Mouse (Mus musculus) liver, embryonic 14.5 days (tissue): ENCODE results near the gene Git1. TPM values are rescaled to one million over a fixed set of nuclear protein-coding genes. Genes with fewer than 3 reads are reported as not detected.
"Not testable (repeated sequence)": the region's sequence is repeated elsewhere in the genome, so short reads cannot be mapped to it uniquely, and the experiment has no call there.

Experiments
- ATAC-seq: fragments of 200-750 bp; cut with Nextera tagmentation; 2 replicates; pipeline ENCODE4 v1.8.0; 2017; ENCODE audit warnings: moderate number of reproducible peaks, mild to moderate bottlenecking, moderate library complexity; ENCODE audit not compliant: insufficient read depth
- DNase-seq, 3 experiments: peaks; one replicate each; pipeline ENCODE4 v3.0.0-alpha.2; 2012 to 2013; ENCODE audit warnings: low read depth in 3 of 3, low spot score in 3 of 3
- H3K27ac ChIP-seq: fragments of 300-500 bp; sonication (generic); 2 replicates; pipeline ENCODE4 v1.5.1; 2014; ENCODE audit warnings: moderate library complexity, mild to moderate bottlenecking, control low read depth, inconsistent platforms
- H3K27me3 ChIP-seq: fragments of 300-500 bp; sonication (generic); 2 replicates; pipeline ENCODE4 v1.6.1; 2014; ENCODE audit warnings: mild to moderate bottlenecking, low read length, moderate library complexity; ENCODE audit not compliant: control insufficient read depth, insufficient read depth
- H3K36me3 ChIP-seq: fragments of 300-500 bp; sonication (generic); replicated peaks from 2 replicates; pipeline ENCODE4 v1.6.1; 2014; ENCODE audit warnings: low read depth; ENCODE audit not compliant: control insufficient read depth, insufficient read depth
- H3K4me1 ChIP-seq, 2 experiments: fragments of 200-500 bp in 1 of 2; fragments of 300-500 bp in 1 of 2; sonication (generic) in 1 of 2; replicated peaks; 2 replicates each; pipeline ENCODE4 v1.6.1; 2012 to 2014; ENCODE audit warnings: antibody characterized with exemption in 1 of 2, inconsistent platforms in 1 of 2, low read length in 1 of 2; ENCODE audit not compliant: control insufficient read depth in 2 of 2, insufficient read depth in 2 of 2
- H3K4me2 ChIP-seq: fragments of 300-500 bp; sonication (generic); 2 replicates; pipeline ENCODE4 v1.6.1; 2014; ENCODE audit warnings: low read depth, mild to moderate bottlenecking, control low read depth, moderate library complexity
- H3K4me3 ChIP-seq, 2 experiments: fragments of 200-500 bp in 1 of 2; fragments of 300-500 bp in 1 of 2; sonication (generic) in 1 of 2; 2 replicates each; pipeline ENCODE4 v1.5.1; 2012 to 2014; ENCODE audit warnings: low read depth in 2 of 2, low read length in 2 of 2, mild to moderate bottlenecking in 2 of 2, control low read depth in 1 of 2, inconsistent platforms in 1 of 2, moderate library complexity in 1 of 2; ENCODE audit not compliant: insufficient read depth in 1 of 2
- H3K9ac ChIP-seq: fragments of 300-500 bp; sonication (generic); replicated peaks from 2 replicates; pipeline ENCODE4 v1.6.1; 2014; ENCODE audit warnings: mild to moderate bottlenecking, control low read depth, moderate library complexity
- H3K9me3 ChIP-seq: fragments of 300-500 bp; sonication (generic); 2 replicates; pipeline ENCODE4 v1.6.1; 2016; ENCODE audit warnings: low read length, mixed read lengths; ENCODE audit not compliant: control insufficient read depth
- CTCF ChIP-seq: IDR thresholded peaks from 2 replicates; pipeline ENCODE4 v1.5.1; 2016; ENCODE audit warnings: antibody characterized with exemption, low read depth, control low read depth
- EP300 ChIP-seq: IDR thresholded peaks from 2 replicates; pipeline ENCODE4 v1.6.1; 2016; ENCODE audit warnings: antibody characterized with exemption, low read depth
- WGBS: fragments of 180-500 bp; shearing (Covaris S2); extraction: QIAGEN DNeasy Blood & Tissue Kit; methylation state at CpG from one replicate; pipeline ENCODE4 v1.1.7; 2014; ENCODE audit not compliant: insufficient replicate concordance; 5-methylcytosine and 5-hydroxymethylcytosine counted together
- polyA plus RNA-seq, 2 experiments: library from polyadenylated mRNA; depleted of rRNA in 1 of 2; stranded (reverse) in 1 of 2; unstranded in 1 of 2; fragments of >200 nt; fragmentation: Nextera tagmentation in 1 of 2; extraction: Ambion mirVana in 1 of 2; gene quantifications; 2 replicates each; pipeline versions ENCODE4 v1.2.1 to v1.2.3; 2012 to 2014

Gene Git1
- polyA plus RNA-seq, 2 experiments = 2.2 to 6.3 TPM

DNA sequence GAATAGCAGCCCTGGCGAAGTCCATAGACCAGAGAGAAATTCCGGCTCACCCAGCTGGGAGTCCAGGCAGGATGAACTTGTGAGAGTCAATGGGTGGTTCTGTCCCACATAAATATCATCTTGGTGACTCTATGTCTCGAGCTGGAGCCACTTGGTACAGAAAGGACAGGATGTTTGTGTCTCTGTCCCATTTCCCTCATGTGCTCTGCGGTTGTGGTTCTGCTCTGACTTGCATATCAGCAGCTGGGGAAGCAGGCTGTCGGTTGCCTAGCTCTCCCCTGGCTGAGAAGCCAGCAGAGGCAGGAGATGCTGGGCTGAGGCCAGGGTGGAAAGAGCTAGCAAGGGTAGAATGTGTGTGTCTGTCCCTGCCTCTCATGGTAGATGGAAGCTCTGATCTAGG lies 25.7 kb downstream of the Git1 start, which contains the start of gene Gm10392:
Gene Gm10392, minus strand, starts transcription at position 156 of the 400 bp plus-strand sequence.
- no peak within 1 kb of the TSS for H3K4me3 ChIP-seq
- H3K4me1 ChIP-seq = peaks cover 9 to 12% of the 10 kb centered on the region in 2 experiments
- TF ChIP-seq EP300 (no peak), CTCF (no peak)
- DNase-seq (no peak), ATAC-seq (no peak)
- H3K4me2 ChIP-seq = no peak within 1 kb of the TSS
- no peaks in the 10 kb centered on the region for H3K36me3 ChIP-seq
- no peak within 1 kb of the TSS for H3K9ac ChIP-seq
- H3K9me3 ChIP-seq = no peaks in the 10 kb centered on the region
- no peak within 1 kb of the TSS for H3K27ac ChIP-seq
- peaks cover 37% of the 10 kb centered on the region for H3K27me3 ChIP-seq
- WGBS = 8% methylated on average over 5 of the region's 5 CpGs

DNA sequence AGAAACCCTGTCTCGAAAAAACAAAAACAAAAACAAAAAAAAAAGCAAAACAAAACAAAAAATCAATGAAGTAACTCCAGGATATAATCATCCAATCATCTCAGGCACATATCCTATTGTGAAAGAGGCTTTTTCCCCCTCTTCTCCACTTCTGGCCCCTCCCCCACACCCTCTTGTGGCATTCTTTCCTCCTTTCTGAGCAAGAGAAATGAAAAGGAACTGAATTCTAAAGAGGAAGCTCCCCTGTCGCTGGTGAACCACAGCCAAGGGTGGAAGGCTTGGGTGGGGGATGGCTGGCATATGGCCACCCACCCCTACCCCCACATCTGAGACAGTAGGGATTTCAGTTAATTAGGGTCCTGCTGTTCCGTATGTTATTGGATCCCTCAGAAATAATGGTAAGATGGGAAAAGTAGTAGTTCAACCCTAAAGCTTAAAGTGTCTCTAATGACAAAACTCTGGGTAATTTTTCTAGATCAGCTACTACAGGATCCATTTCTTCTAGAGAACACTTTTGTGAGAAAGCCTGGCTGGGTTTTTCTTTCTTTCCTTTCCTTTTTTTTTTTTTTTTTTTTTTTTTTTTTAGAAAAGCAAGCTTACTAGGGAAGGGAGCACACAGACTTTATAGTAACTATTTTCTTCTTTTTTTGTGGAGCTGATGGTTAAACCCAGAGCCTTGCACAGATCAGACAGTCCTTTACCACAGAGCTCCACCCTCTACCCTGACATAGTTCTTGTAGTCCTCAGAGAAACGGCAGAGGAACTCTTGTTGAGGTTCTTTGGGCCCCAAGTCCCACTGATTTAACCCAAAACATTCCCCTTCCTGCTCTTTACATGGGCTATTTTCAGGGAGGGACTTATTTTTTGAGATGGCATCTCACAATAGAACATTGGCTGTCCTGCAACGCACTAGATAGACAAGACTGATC lies 27.5 kb downstream of the Git1 start:
- DNase-seq (no peak), ATAC-seq (no peak)
- Histone ChIP-seq H3K4me3 (no peak overlapping the region), H3K27me3 (peaks cover 23% of the 10 kb centered on the region), H3K36me3 (no peaks in the 10 kb centered on the region), H3K4me2 (no peak overlapping the region), H3K9ac (no peak overlapping the region), H3K4me1 (peaks cover 0 to 7% of the 10 kb centered on the region in 2 experiments; a peak in 2 of 4 replicates), H3K9me3 (no peaks in the 10 kb centered on the region), H3K27ac (no peak overlapping the region)
- 22% methylated on average over 5 of the region's 5 CpGs for WGBS
- TF ChIP-seq CTCF = no peak
- TF ChIP-seq EP300 = no peak

GRCm38 (mm10) chr11:77525804-77526486 lies 32.6 kb downstream of the Git1 start:
- DNase-seq (no peak), ATAC-seq (no peak)
- H3K27me3 ChIP-seq = no peaks in the 10 kb centered on the region
- H3K27ac ChIP-seq = no peak overlapping the region
- H3K4me3 ChIP-seq = no peak overlapping the region
- WGBS = 54% methylated on average over 3 of the region's 3 CpGs
- no peak overlapping the region for H3K9ac ChIP-seq
- TF ChIP-seq CTCF (peak; percentile 27), EP300 (no peak)
- H3K9me3 ChIP-seq = no peaks in the 10 kb centered on the region
- H3K36me3 ChIP-seq = no peaks in the 10 kb centered on the region
- H3K4me1 ChIP-seq = no peaks in the 10 kb centered on the region; a peak in 1 of 4 replicates
- H3K4me2 ChIP-seq = no peak overlapping the region

DNA sequence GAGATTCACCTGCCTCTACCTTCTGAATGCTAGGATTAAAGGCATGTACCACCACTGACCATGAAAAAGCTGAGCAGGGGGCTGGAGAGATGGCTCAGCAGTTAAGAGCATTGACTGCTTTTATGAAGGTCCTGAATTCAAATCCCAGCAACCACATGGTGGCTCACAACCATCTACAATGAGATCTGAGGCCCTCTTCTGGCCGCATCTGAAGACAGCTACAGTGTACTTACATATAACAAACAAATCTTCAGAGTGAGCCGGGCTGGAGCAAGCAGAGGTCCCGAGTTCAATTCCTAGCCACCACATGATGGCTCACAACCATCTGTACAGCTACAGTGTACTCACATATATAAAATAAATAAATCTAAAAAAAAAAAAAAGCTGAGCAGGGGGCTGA lies 35.1 kb downstream of the Git1 start:
- H3K27me3 ChIP-seq, H3K4me3 ChIP-seq, ATAC-seq, H3K9me3 ChIP-seq, H3K9ac ChIP-seq, H3K4me2 ChIP-seq, H3K27ac ChIP-seq, H3K36me3 ChIP-seq, H3K4me1 ChIP-seq, DNase-seq: not testable (repeated sequence)
- peak; percentile 26; the same call in 1 of the 2 replicates for TF ChIP-seq CTCF
- WGBS = 79% methylated on average over 3 of the region's 3 CpGs

DNA sequence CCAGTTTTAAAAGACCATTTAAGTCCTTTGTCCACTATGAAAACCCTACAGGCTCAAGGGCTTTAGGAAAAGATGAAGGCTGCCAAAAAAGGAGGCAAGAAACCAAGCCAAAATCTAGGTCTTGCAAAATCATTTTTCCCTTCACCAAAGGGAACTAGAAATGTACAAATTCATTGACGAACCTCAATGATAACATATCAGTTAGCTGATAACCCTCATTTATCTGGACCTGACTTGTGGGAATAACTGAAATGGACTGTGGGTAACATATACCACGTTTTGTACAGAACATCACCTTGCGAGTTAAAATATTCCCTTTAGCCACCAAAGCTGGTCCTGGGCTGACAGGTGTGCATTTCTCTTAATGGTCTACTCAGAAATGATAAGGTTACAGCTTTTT lies 36.3 kb downstream of the Git1 start:
- Histone ChIP-seq H3K4me3 (no peak overlapping the region), H3K4me2 (no peak overlapping the region), H3K27ac (no peak overlapping the region), H3K27me3 (no peaks in the 10 kb centered on the region), H3K36me3 (no peaks in the 10 kb centered on the region), H3K9me3 (no peaks in the 10 kb centered on the region), H3K4me1 (no peaks in the 10 kb centered on the region), H3K9ac (no peak overlapping the region)
- DNase-seq = no peak
- TF ChIP-seq CTCF (no peak), EP300 (no peak)
- no peak for ATAC-seq
- 43% methylated on average over 3 of the region's 3 CpGs for WGBS
